Mouse (Mus musculus): ENCODE measurements around the gene C130032M10Rik. TPM values are rescaled to one million over a fixed set of nuclear protein-coding genes. Genes with fewer than 3 reads are reported as not detected.
A peak's percentile ranks its signal among the peaks of the same experiment; 100 is the strongest.

The C130032M10Rik gene
- polyA plus RNA-seq, 1 experiment from 2014 or later = 0.16 TPM

DNA sequence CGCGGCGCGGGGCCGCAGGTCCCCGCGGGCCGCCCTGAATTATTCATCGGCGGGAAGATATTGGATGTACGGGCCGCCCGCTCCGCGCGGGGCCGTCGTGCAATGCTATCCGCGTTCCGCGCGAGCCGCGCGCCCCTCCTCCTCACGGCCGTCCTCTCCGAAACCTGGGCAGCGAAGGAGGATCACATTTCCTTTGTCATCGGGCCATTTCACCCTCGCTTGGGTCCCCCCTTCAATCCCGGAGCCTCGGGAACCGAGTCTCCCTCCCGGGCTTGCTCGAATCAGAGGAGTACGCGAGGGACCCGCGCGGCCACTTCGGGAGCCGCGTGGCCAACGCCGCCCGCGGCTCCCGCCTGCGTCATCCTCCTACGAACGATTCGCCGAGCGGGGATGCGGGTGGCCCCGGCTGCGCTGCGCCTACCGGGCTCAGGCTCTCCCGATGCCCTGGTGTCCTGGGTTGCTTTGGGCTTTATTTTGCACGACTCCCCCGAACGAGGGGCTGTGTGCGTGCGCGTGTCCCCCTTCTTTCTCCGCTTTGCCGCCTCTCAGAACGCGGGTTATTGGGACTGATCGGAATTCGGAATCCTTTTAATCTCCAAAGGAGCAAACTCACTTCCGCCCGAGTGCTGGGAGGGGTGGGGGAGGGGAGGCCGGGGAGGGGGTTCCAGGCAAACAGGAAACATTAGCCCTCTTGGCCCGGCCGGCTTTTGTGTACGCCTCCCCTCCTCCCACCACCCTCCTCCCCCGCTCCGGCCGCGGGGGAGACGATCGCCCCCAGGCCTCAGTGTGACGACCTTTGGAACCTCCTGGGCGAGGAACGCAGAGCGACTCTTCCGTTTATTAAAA is 48.5 kb downstream of the C130032M10Rik start, which contains the start of gene Trim71:
Gene Trim71, minus strand, starts transcription at position 609 of the 846 bp plus-strand sequence.
- Histone ChIP-seq H3K27ac (peak within 1 kb of the TSS; percentile 63), H3K4me2 (ENCODE audit: low read length) (peak within 1 kb of the TSS; percentile 99), H3K36me3 (ENCODE audit: insufficient read depth, low read length) (no peaks in the 10 kb centered on the region), H3K27me3 (ENCODE audit: insufficient read depth, low read length) (peaks cover 37% of the 10 kb centered on the region), H3K4me1 (replicated peaks; ENCODE audit: insufficient read depth, low read length) (peaks cover 17% of the 10 kb centered on the region; the same call in 1 of the 2 replicates), H3K9me3 (replicated peaks; ENCODE audit: low read length) (no peaks in the 10 kb centered on the region), H3K4me3 (replicated peaks; ENCODE audit: low read depth, low read length) (peak within 1 kb of the TSS; percentile 56), H3K9ac (ENCODE audit: low read depth, low read length) (peak within 1 kb of the TSS; percentile 65)
- WGBS = under 1% methylated on average over 86 of the region's 91 CpGs
- peak; percentile 62 for DNase-seq (ENCODE audit: low spot score)
- no peak for TF ChIP-seq CTCF (IDR thresholded peaks at IDR 0.05; ENCODE audit: low read depth)
- peak; percentile 55; the same call in 1 of the 2 replicates for ATAC-seq (replicated peaks; ENCODE audit: low FRiP score, low read depth)

DNA sequence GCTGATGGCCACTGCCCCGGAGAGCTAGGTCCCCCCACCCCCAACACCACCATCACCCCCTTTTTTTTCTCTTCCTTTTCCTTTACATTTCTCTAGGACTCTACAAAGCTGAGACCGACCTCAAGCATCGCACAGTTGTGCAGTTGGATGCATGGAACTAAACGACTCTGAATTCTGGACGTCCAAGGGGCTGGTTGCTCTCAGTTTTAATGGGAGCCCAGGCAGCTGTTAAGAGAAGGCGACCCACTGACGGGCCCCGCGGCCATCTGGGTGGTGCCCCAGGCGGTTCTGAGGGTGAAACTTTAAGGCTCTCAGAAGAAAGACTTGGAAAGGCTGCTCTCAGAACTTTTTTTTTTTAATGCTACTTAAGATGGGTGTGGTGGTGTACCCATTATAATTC is 49.2 kb downstream of the C130032M10Rik start:
- Histone ChIP-seq H3K27me3 (ENCODE audit: insufficient read depth, low read length) (peaks cover 36% of the 10 kb centered on the region), H3K4me3 (replicated peaks; ENCODE audit: low read depth, low read length) (peak overlapping the region; percentile 56; the same call in 1 of the 2 replicates), H3K36me3 (ENCODE audit: insufficient read depth, low read length) (no peaks in the 10 kb centered on the region), H3K9me3 (replicated peaks; ENCODE audit: low read length) (no peaks in the 10 kb centered on the region), H3K9ac (ENCODE audit: low read depth, low read length) (no peak overlapping the region), H3K4me1 (replicated peaks; ENCODE audit: insufficient read depth, low read length) (peaks cover 17% of the 10 kb centered on the region; the same call in 1 of the 2 replicates), H3K27ac (no peak overlapping the region), H3K4me2 (ENCODE audit: low read length) (peak overlapping the region; percentile 99)
- WGBS = 3% methylated on average over 10 of the region's 10 CpGs
- TF ChIP-seq CTCF (IDR thresholded peaks at IDR 0.05; ENCODE audit: low read depth) = no peak
- DNase-seq (ENCODE audit: low spot score) (no peak), ATAC-seq (replicated peaks; ENCODE audit: low FRiP score, low read depth) (no peak)

Other genes with a start within 250 kb of the C130032M10Rik start
- 0.50 TPM in 1 of 2 replicates, not detected in the other for gene Bcl2a1c, start 185.6 kb upstream of the C130032M10Rik start, polyA plus RNA-seq (2015; fragmentation: Nextera tagmentation; extraction: Ambion mirVana)
- gene Crtap, start 125.0 kb upstream of the C130032M10Rik start, polyA plus RNA-seq (2015; fragmentation: Nextera tagmentation; extraction: Ambion mirVana) = 133 and 140 TPM in 2 replicates
- 77.9 and 85.5 TPM in 2 replicates for gene Glb1, start 114.6 kb upstream of the C130032M10Rik start, polyA plus RNA-seq (2015; fragmentation: Nextera tagmentation; extraction: Ambion mirVana)
- gene Tmppe, start 114.6 kb upstream of the C130032M10Rik start, polyA plus RNA-seq (2015; fragmentation: Nextera tagmentation; extraction: Ambion mirVana) = 7.0 and 9.7 TPM in 2 replicates
- 0.19 and 0.84 TPM in 2 replicates for gene Ccr4, start 10.8 kb upstream of the C130032M10Rik start, polyA plus RNA-seq (2015; fragmentation: Nextera tagmentation; extraction: Ambion mirVana)
- 0.43 and 0.46 TPM in 2 replicates for gene Trim71, start 48.7 kb downstream of the C130032M10Rik start, polyA plus RNA-seq (2015; fragmentation: Nextera tagmentation; extraction: Ambion mirVana)
- gene Cnot10, start 124.5 kb downstream of the C130032M10Rik start, polyA plus RNA-seq (2015; fragmentation: Nextera tagmentation; extraction: Ambion mirVana) = 45.7 and 50.4 TPM in 2 replicates
- 43.8 and 45.4 TPM in 2 replicates for gene Dync1li1, start 173.1 kb downstream of the C130032M10Rik start, polyA plus RNA-seq (2015; fragmentation: Nextera tagmentation; extraction: Ambion mirVana)
- 64.5 and 70.3 TPM in 2 replicates for gene Cmtm6, start 215.4 kb downstream of the C130032M10Rik start, polyA plus RNA-seq (2015; fragmentation: Nextera tagmentation; extraction: Ambion mirVana)